Mouse (Mus musculus) cerebellum, adult 9-10 months (tissue): ENCODE measurements around the gene Ak9.
A peak's percentile ranks its signal among the peaks of the same experiment; 100 is the strongest.
"Not testable (repeated sequence)": the region's sequence is repeated elsewhere in the genome, so short reads cannot be mapped to it uniquely, and the experiment has no call there.

Experiments
- DNase-seq: peaks from one replicate; pipeline ENCODE4 v3.0.0; 2022

Ak9 gene

DNA sequence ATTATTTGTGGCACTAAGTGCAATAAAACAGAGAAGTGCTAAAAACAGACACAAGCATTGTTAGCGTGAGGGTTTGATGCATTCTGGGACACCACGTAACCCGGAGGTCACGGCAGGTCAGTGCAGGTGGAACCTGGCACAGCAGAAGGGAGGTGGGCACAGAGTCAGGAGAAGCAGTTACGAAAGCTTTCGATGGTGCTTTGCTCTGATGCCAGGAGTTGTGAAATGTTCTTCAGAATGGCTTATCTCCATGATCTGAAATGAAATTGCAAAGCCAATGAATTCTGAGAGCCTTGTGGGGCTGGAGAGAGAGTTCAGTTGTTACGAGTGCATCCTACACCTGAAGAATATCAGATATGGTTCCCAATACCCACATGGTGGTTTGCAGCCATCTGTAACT is 37.6 kb downstream of the Ak9 start:
- DNase-seq, result no peak

- DNase-seq, result no peak
Measured at GRCm38 (mm10) chr10:41365086-41365485, 61.3 kb downstream of the Ak9 start.

GRCm38 (mm10) chr10:41380466-41380865 is 76.7 kb downstream of the Ak9 start:
- DNase-seq, result no peak

DNA sequence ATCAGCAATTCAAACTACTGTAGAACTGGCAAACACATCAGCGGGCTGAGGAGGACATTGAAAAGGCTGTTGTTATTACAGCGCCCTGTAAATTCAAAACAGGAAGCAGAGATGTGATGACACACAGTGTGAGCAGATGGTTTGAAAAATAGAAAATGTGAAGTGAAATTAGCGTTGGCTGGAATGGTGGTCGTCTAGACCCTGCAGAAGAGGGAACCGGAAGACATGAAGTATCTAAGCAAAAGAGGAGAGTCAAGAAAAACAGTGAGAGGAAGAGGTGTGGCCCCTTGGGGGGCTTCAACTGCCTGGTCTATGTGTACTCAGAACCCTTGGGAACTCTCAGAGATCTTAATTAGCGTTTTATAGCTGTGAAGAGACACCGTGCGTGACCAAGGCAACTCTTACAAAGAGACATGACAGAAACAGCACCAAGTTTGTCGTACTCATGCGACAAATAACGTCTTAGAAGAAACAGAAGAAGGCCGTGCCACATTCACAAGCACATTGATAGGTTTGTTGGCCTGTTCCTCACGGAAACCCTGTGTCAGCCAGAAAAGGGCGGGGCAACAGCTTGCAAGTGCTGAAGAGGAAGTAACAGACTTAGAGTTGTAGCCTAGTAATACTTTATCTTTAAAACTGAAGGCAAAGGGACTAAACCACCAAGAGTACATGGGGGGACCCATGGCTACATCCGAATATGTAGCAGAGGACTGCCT is 81.9 kb downstream of the Ak9 start:
- DNase-seq, result no peak

DNA sequence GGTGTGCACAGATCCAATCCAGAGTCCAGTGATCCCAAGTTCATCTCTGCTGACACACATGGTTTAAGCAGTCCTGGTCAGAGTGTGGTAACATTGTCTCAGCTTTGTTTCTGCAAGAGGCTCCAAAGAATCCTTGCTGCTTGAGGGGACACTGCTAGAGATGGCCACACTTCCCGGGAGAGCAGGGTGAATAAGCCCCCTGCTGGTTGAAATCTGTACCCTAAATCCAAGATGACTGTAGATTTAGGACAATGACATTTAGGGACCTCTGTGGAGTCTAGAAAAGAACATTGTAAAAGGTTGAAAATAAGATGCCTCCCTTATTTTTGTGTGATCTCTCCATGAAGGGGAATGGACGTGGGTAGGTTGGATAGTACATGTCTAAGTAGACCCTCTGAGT is 89.8 kb downstream of the Ak9 start:
- no peak for DNase-seq

GRCm38 (mm10) chr10:41401097-41401496 is 97.3 kb downstream of the Ak9 start:
- no peak for DNase-seq

DNA sequence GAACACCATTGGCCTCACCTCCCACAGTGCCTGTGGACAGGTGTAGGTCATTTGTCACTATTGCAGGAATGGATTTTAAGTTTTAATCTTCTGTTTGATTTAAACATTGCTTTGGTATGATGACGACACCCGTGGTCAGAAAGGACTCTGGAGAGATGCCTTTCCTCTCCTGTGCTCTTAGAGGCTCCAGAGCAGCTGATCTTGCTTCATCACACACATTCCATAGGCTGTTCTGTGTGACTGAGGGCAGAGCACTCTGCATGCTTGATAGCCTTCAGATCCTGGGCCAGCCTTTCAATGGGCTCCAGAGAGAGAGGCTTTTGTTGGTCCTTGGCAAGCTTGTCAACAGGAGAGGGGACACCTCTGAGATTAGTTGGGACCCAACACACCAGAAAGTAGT is 99.6 kb downstream of the Ak9 start:
- DNase-seq, result no peak

GRCm38 (mm10) chr10:41403893-41404612 is 100.3 kb downstream of the Ak9 start:
- no peak for DNase-seq

DNA sequence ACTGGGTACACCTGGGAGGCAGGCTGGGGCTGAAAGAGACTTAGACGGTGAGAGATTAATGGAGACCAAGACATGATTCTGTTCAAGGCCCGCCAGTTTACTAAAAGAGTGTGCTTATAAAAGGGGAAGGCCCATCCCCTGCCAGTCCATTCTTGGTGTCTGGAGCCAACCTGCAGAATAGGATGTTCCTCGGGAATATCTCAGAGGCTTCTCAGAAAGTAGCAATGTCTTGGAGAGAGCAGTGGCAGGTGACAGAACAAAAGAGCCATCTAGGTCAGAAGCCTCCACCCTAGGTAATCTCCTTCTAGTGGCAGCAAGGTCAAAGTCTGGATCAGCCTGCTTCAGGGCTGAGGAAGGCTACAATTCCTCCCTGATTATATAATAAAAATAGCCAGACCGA is 106.4 kb downstream of the Ak9 start:
- not testable (repeated sequence) for DNase-seq

DNA sequence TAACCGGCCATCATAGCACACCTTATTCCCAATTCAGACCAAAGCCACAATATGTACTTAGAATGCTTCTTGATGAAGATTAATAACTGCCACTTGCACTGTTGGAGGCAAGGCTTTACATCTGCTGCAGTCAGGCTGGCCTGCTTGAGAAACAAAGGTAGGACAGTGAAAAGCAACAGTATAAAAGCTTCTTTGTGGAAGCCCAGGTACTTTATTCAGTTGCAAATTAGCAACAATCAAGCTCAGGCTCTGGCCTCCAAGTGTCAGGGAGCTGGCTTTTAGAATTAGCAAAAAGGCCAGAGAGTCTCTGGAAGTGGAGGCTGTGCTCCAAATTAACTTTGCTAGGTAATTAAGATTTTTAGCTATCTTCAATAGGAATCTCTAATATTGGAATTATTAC is 107.0 kb downstream of the Ak9 start:
- not testable (repeated sequence) for DNase-seq

- not testable (repeated sequence) for DNase-seq
Measured at GRCm38 (mm10) chr10:41413471-41413870, 109.7 kb downstream of the Ak9 start.

- not testable (repeated sequence) for DNase-seq
Measured at GRCm38 (mm10) chr10:41415368-41415767, 111.6 kb downstream of the Ak9 start.

DNA sequence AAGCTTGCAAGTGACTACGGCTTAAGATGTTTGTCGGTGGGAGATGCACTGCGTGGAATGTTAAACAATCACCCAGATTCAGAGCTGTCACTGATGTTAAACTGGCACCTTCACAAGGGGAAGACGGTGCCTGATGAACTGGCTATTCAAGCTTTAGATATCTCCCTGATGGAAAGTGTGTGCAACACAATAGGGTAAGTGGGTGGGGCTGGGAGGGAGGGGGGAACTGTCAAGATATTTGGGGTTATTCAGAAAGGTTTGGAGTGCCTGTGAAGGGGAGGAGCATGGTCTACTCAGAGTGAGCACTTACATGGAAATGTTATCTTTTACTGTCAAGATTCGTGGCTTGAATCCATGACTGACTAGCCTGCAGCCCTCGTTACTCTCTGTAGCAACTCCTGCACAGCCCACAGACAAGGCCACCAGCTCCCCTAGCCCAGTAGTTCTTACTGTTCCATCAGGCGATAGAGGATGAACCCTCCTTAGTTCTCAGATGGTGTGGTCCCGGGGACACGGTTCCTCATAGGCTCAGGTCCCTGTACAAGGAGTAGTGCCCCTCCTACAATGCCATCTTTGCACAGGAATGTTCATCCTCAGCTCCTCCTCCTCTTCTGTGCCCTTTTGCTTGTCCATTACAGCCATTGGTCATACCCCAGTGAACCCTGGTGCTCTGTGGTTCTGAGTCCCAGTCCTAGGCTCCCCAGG is 116.9 kb downstream of the Ak9 start:
- no peak for DNase-seq

DNA sequence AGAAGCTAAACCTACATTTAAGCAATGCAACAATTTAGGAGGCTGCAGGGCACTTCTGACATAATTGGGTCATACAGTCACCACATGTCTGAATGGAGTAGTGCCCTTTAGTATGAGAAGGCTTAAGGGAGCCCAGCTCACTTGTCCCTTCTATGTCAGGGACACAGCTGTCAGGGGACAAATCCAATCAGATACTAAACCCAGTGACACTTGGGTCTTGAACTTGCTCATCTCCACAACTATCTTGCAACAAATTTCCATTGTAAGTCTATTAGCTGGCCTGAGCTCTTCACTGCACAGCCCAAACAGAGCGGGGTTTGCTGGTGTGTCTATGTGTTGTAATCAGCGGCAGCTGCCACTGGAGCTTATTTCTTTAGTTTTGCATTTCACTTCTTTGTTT is 119.9 kb downstream of the Ak9 start:
- DNase-seq, result no peak

DNA sequence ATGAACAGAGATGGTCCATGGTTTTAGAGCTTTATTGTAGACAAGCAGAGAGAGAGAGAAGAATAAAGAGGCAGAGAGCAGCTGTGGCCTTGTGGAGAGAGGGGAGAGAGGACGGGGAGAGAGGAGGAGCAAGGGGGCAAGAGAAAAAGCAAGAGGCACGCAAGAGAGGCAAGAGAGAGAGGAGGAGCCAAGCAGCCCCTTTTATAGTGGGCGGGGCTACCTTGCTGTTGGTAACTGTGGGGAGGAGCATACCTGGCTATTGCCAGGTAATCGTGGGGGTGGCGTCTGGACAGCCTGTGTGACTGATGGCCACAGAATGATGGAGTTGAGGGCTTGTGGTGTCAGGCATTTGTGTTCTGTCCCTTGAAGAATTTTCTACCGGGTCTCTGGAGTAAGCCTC is 122.6 kb downstream of the Ak9 start:
- no peak for DNase-seq

GRCm38 (mm10) chr10:41434624-41435023 is 130.8 kb downstream of the Ak9 start:
- peak; percentile 68 for DNase-seq

GRCm38 (mm10) chr10:41435141-41435540 is 131.4 kb downstream of the Ak9 start:
- DNase-seq, result no peak

DNA sequence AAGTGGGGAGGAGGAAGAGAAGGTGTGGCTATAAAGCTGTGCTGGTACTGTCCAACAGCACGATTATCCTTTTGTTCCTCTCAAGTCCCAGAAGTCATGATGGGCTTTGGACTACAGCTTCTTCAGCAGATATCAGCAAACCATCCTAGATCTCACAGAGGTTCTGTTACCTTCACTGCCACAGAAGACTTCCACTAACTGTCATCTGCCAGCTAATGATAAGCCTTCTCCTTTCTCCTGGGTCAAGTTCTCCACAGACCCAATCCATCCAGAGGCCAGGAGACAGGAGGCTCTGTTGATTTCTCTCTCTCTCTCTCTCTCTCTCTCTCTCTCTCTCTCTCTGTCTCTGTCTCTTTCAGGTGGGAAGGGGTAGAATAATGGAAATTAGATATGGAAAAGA is 144.4 kb downstream of the Ak9 start:
- no peak for DNase-seq

DNA sequence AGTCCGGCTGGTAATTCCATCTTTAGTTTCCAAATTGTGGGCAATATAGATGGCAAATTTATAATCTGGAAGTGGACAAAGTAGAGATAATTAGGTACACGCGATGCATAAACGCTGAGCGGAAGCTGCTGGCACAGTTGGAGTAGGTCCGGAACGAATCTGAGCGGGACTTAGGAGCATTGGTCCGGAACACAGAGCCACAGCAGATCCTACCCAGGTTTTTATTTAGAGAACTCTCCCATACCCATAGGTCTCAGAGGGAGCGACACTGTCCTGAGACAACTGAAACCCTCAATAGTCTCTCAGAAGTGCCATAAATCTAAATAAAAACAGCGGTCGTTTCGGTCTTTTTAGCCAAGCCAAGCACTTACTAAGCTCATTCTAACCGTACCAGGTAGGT is 145.9 kb downstream of the Ak9 start:
- peak; percentile 69 for DNase-seq

- peak; percentile 97 for DNase-seq
Measured at GRCm38 (mm10) chr10:41450137-41450670, 146.4 kb downstream of the Ak9 start, which contains the start of gene Zbtb24. Zbtb24 (plus strand) TSS chr10:41450383.

DNA sequence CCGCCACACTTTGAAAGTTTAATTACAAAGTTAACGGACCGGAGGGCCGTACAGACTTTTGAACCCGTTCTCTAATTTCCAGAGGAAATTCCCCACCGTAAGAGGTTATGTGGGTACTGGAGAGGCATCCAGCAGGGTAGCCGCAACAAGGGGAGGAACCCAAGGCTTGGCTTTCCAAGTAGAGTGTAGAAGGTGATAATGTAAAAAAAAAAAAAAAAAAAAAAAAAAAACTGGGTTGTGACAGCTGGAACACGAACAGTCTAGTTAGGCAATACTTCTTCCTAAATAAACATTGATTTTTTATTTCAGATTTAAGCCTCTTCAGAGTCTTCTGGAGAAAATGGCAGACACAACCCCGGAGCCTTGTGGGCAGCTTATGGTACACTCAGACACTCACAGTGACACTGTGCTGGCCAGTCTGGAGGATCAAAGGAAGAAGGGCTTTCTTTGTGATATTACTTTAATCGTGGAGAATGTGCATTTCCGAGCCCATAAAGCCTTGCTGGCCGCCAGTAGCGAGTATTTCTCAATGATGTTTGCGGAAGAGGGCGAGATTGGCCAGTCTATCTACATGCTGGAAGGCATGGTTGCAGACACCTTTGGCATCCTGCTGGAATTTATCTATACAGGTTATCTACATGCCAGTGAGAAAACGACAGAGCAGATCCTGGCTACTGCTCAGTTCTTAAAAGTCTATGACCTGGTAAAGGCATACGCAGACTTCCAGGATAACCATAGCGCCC is 147.2 kb downstream of the Ak9 start:
- no peak for DNase-seq

- peak; percentile 38 for DNase-seq
Measured at GRCm38 (mm10) chr10:41451656-41452055, 147.9 kb downstream of the Ak9 start.

- no peak for DNase-seq
Measured at GRCm38 (mm10) chr10:41452791-41453190, 149.0 kb downstream of the Ak9 start.
